Mouse (Mus musculus) adrenal gland (tissue): ENCODE data around the gene Rdh16f1.
"Not testable (repeated sequence)": the region's sequence is repeated elsewhere in the genome, so short reads cannot be mapped to it uniquely, and the experiment has no call there.

ENCODE experiments used
- intact Hi-C: fragments of 180-260 bp; cut with DNase I; formaldehyde crosslinking; loops from one replicate; pipeline ENCODE4 v1.15.1; 2025

The Rdh16f1 gene

DNA sequence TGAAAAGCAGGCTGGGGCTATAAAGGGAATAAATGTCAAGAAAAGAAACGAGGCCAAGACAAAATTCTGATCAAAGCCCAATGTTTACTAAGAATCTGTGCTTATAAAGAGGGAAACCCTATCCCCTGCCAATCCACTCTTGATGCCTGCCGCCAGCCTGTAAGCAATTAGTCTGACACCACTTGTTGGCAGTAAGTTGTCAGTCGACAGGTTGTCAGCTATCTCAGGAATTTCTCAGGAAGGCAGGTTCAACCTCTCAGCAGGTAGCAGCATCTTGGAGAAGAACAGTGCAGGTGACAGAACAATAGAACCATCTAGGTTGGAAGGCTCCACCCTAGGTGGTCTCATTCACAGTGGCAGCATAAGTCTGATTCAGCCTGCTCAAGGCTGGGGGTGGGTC, 69.5 kb downstream of the Rdh16f1 start:
- intact Hi-C loops: no loop called here

DNA sequence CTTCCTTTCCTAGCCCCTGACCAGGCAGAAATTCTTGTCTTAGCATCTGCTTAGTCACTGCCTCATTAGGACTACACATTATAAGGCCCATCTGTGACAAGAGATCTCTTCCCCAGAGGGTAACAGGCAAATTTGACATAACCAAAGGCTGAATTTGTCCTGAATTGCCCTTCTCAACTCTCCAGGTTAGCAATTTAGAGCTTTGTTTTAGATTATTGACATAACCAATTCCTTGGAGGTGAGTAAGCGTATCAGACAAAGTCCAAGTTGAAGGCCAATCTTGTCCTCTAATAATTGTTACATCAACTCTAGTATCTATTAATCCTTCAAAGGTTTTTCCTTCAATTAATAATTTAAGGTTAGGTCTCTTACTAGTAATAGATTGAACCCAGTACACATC, 74.6 kb downstream of the Rdh16f1 start:
- intact Hi-C loops: not testable (repeated sequence)

DNA sequence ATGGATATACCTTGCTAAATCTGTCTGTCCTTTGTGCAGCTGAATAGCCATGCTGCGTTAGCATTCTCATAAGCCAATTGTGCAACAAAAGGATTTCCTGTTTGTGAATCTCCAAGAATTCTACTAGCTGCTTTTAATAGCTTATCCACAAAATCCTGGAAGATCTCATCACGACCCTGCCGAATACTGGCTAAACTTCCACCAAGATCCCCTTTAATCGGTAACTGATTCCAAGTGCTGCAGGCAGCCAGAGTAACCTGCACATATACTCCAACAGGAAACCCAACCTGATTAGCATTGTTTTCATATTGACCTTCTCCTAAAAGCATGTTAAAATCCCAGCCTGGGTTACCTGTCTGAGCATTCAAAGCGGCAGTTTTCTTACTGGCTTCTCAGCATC, 75.7 kb downstream of the Rdh16f1 start:
- intact Hi-C loops: no loop called here

DNA sequence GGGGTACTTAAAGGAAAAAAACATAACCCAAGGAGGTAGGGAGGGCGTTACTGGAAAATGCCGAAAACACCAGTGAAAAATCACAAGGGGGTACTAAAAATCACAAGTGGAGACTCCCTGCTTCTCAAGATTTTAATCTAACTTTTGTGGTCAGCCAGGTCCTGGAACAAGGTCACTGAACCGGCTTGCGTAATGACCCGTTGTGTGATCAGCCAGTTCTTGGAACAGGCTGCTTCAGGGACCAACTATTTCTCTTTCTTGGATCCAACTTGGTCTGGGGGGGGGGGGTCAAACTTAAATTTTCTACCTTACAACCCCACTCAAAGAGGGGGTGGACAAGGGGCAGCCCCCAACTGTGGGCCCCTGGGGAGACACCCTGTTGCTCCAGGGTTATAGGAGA, 78.2 kb downstream of the Rdh16f1 start:
- intact Hi-C loops: not testable (repeated sequence)

DNA sequence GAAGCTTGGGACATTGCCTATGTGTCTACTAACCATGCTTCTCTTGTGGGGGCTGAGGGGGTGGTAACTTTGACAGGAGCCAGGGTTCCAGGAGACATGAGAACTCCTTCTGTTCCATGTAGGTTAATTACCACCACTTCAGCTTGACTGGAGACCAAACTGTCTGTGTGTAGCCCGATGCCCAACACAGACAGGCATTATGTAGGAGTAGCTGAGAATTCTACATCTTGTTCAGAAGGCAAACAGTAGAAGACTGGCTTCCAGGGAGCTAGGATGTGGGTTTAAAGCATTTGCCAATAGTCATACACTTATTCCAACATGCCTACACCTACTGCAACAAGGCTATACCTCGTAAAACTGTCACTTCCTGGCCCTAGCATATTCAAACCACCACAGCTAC, 79.0 kb downstream of the Rdh16f1 start:
- intact Hi-C loops: no loop called here

DNA sequence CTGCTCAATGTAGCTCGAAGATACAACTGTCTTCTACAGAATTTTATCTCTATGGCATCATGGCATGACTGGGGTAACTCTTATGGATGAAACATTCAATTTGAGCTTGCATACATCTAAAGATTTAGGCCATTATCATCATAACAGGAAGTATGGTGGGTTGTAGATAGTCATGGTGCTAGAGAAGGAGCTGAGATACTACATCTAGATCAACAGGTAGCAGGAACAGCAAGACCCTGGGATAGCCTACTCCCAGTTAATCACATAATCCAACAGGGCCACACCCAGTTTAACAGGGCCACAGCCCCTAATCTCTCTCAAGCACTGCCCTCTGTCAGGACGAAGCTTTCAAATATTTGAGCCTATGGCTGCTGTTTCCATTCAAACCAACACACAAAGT, 81.2 kb downstream of the Rdh16f1 start:
- intact Hi-C loops: no loop called here
